ENCODE assay signal across 8 mouse cellular contexts in the genomic region with DNA sequence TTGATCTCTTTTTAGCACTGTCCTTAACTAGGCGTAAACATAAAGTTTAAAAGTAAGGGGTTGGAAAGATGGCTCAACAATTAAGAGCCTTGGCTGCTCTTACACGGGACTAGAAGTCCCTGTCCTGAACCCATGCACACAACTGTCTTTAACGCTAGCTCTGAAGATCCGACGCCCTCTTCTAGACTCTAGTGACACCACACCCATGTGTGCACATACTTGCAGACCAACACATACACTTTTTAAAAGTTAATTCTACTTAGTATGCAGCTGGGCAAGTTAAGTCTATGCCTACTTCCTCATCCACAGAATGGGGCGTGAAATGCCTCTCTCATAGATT. TPM values are rescaled to one million over a fixed set of nuclear protein-coding genes. Genes with fewer than 3 reads are reported as not detected.
DNase-seq lines count a peak whose midpoint lies in the region; ATAC-seq lines count a peak whose summit lies in the region.

No protein-coding gene starts in this region.

- peaks cover 20% of the 10 kb centered on the region for H3K4me1 ChIP-seq in heart, embryonic 13.5 days
- H3K4me1 ChIP-seq in midbrain, embryonic 10.5 days: peaks cover 20% of the 10 kb centered on the region
- H3K4me1 ChIP-seq in midbrain, embryonic 11.5 days (ENCODE audit: control insufficient read depth, insufficient read depth, low read length): peaks cover 5% of the 10 kb centered on the region
- H3K4me1 ChIP-seq in limb, embryonic 12.5 days (replicated peaks): peaks cover 6% of the 10 kb centered on the region; the same call in 1 of the 2 replicates

- H3K4me2 ChIP-seq in heart, embryonic 13.5 days: peak overlapping the region; percentile 77
- H3K4me2 ChIP-seq in midbrain, embryonic 11.5 days: no peak overlapping the region
- peak overlapping the region; percentile 84; the same call in 1 of the 2 replicates for H3K4me2 ChIP-seq in limb, embryonic 12.5 days

- H3K27me3 ChIP-seq in heart, embryonic 13.5 days (replicated peaks): 0 out of 2 replicates have a peak, but pooled peaks cover 7% of the 10 kb centered on the region
- 0 out of 2 replicates have a peak, but pooled peaks cover 5% of the 10 kb centered on the region for H3K27me3 ChIP-seq in midbrain, embryonic 10.5 days (ENCODE audit: low read depth, poor library complexity, severe bottlenecking)
- H3K27me3 ChIP-seq in midbrain, embryonic 11.5 days (ENCODE audit: control insufficient read depth, insufficient read depth, low read length): no peaks in the 10 kb centered on the region
- peaks cover 5% of the 10 kb centered on the region; the same call in 1 of the 2 replicates for H3K27me3 ChIP-seq in limb, embryonic 12.5 days

- H3K4me3 ChIP-seq in heart, embryonic 13.5 days: peak overlapping the region; percentile 81
- H3K4me3 ChIP-seq in midbrain, embryonic 10.5 days: peak overlapping the region; percentile 94; the same call in 1 of the 2 replicates
- H3K4me3 ChIP-seq in midbrain, embryonic 11.5 days (ENCODE audit: low read depth, low read length): no peak overlapping the region
- H3K4me3 ChIP-seq in limb, embryonic 12.5 days (replicated peaks): no peak overlapping the region

- H3K9ac ChIP-seq in heart, embryonic 13.5 days: no peak overlapping the region
- no peak overlapping the region for H3K9ac ChIP-seq in midbrain, embryonic 11.5 days (ENCODE audit: low read length)
- H3K9ac ChIP-seq in limb, embryonic 12.5 days (replicated peaks): no peak overlapping the region

- no peak for ATAC-seq in heart, embryonic 13.5 days (ENCODE audit: extremely low read depth, insufficient number of reproducible peaks, low FRiP score, low TSS enrichment)
- no peak for ATAC-seq in midbrain, embryonic 11.5 days (ENCODE audit: low FRiP score)
- no peak for ATAC-seq in limb, embryonic 12.5 days (ENCODE audit: insufficient number of reproducible peaks, insufficient read depth, low FRiP score, low TSS enrichment, low read depth)

- no peak for DNase-seq in heart, adult 9 months (ENCODE audit: low spot score in 2 of 2)
- no peak for DNase-seq in midbrain, embryonic 10.5 days (ENCODE audit: low spot score)
- no peak for DNase-seq in midbrain, embryonic 11.5 days (ENCODE audit: low spot score, missing footprints)
- DNase-seq in testis, postnatal 10 days (ENCODE audit: low spot score): no peak
- no peak for DNase-seq in ovary, adult 18-20 months (ENCODE audit: low spot score)
- no peak for DNase-seq in cerebellum, adult 9-10 months

- no peaks in the 10 kb centered on the region for H3K9me3 ChIP-seq in heart, embryonic 13.5 days
- no peaks in the 10 kb centered on the region for H3K9me3 ChIP-seq in midbrain, embryonic 10.5 days (replicated peaks)
- no peaks in the 10 kb centered on the region for H3K9me3 ChIP-seq in midbrain, embryonic 11.5 days (ENCODE audit: control insufficient read depth, low read length)
- H3K9me3 ChIP-seq in limb, embryonic 12.5 days: no peaks in the 10 kb centered on the region

- H3K36me3 ChIP-seq in heart, embryonic 13.5 days: peaks cover 12% of the 10 kb centered on the region
- peaks cover 5% of the 10 kb centered on the region for H3K36me3 ChIP-seq in midbrain, embryonic 10.5 days
- H3K36me3 ChIP-seq in midbrain, embryonic 11.5 days (ENCODE audit: control insufficient read depth, insufficient read depth, low read length): no peaks in the 10 kb centered on the region
- 0 out of 2 replicates have a peak, but pooled peaks cover 3% of the 10 kb centered on the region for H3K36me3 ChIP-seq in limb, embryonic 12.5 days

- no peak overlapping the region for H3K27ac ChIP-seq in heart, embryonic 13.5 days (replicated peaks)
- no peak overlapping the region for H3K27ac ChIP-seq in midbrain, embryonic 10.5 days (replicated peaks)
- H3K27ac ChIP-seq in midbrain, embryonic 11.5 days (ENCODE audit: low read depth, low read length): no peak overlapping the region
- no peak overlapping the region for H3K27ac ChIP-seq in limb, embryonic 12.5 days

- 79% methylated on average over 6 of the region's 6 CpGs for WGBS in heart, embryonic 13.5 days
- 84% methylated on average over 6 of the region's 6 CpGs for WGBS in midbrain, embryonic 10.5 days
- WGBS in midbrain, embryonic 11.5 days: 80% methylated on average over 6 of the region's 6 CpGs
- WGBS in limb, embryonic 12.5 days: 80% methylated on average over 6 of the region's 6 CpGs

RNA-seq across cellular contexts. Expression of a gene that starts 0.6 kb away (rescaled TPM):
- 12.8 and 12.9 TPM in 2 replicates for polyA plus RNA-seq in heart, embryonic 13.5 days (2015; fragmentation: Nextera tagmentation; extraction: Ambion mirVana)
- polyA plus RNA-seq in midbrain, embryonic 10.5 days (2016; fragmentation: Nextera tagmentation; extraction: Ambion mirVana): 12.6 and 16.3 TPM in 2 replicates
- polyA plus RNA-seq in midbrain, embryonic 11.5 days (2014; fragmentation: Nextera tagmentation; extraction: Ambion mirVana): 13.9 and 17.5 TPM in 2 replicates
- polyA plus RNA-seq in limb, embryonic 12.5 days (2016; fragmentation: Nextera tagmentation; extraction: Ambion mirVana): 8.9 and 11.8 TPM in 2 replicates

RNA-seq across cellular contexts. Expression of a gene that starts 9.9 kb away (rescaled TPM):
- 9.2 and 9.7 TPM in 2 replicates for polyA plus RNA-seq in heart, embryonic 13.5 days (2015; fragmentation: Nextera tagmentation; extraction: Ambion mirVana)
- polyA plus RNA-seq in midbrain, embryonic 10.5 days (2016; fragmentation: Nextera tagmentation; extraction: Ambion mirVana): 7.3 and 7.8 TPM in 2 replicates
- polyA plus RNA-seq in midbrain, embryonic 11.5 days (2014; fragmentation: Nextera tagmentation; extraction: Ambion mirVana): 9.2 and 10.0 TPM in 2 replicates
- polyA plus RNA-seq in limb, embryonic 12.5 days (2016; fragmentation: Nextera tagmentation; extraction: Ambion mirVana): 14.8 and 16.9 TPM in 2 replicates

Comparison
In these comparisons a context has a peak if more than half of its experiments do, and no peak if none do; other contexts are left out.
1. H3K4me3 ChIP-seq: peak in heart, embryonic 13.5 days (single experiment) and midbrain, embryonic 10.5 days (single experiment); none in midbrain, embryonic 11.5 days (single experiment) and limb, embryonic 12.5 days (single experiment).